Mouse (Mus musculus): ENCODE measurements around the gene Fras1.

Fras1 gene

DNA sequence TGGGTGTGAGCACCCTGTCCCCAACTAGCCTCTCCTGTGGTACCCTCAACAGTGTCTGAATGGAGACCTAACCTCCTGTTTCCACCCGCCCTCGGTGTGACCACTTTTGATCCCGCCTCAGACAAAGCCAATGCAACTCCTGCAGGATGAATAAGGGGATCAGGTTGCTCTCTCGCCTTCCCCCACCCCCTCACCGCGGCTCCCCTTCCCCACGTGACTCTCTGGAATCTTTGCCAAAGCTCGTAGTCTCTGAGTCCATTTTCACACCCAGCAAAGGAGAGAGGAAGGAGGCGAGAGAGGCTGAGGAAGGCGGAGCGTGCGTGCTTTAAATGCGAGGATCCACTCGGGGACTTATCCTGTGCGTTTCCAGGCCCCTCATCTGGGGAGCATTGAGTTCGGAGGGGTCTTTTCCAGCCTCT lies at the start of gene Fras1:
Fras1 (plus strand) TSS at position 389 of the 419 bp plus-strand sequence.
- DNase-seq, result peak; percentile 88

DNA sequence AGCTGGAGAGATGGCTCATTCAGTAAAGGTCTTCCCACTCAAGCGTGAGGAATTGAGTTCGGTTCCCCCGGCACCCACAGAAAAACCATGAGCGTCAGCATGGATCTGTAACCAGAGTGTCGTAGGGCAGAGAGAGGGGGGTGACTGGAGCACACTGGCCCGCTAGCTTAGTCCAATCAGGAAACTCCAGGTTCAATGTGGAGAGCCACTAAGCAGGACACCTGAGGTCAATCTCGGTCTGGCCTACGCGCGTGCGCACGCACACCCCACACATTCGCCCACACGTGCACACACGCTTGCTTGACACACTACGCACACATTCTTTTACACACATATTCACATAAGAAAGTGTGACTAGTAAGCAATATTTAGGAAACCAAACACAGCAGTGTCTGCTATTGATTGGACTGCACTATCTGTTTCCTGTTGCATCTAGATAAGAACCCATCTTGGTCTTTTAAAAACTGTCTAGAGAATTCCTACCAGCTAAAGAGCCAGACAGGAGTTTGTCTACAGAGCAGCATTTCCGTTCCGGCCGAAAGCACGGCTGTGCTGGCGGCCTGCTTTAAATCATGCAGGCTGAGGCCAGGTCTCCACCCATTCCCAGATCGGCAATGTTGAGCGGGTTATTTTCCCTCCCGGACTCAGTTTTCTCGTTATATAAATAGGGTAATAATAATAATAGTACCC lies 42.6 kb upstream of the Fras1 start:
- no peak for DNase-seq

DNA sequence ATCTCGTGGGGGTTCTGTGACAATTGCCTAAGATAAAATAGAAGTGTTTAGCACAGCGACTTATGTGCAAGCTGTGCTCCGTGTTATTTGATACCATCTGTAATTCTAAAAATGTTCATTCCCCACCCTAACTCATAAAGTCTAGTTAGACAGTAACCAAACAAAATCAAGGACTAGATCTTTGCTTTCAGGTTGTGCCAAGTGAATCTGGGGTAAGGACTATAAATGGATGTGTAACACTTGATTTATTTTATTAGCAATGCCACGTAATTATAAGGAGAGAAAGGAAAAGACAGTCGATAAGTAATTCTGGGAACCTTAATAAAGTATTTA lies 42.1 kb upstream of the Fras1 start:
- DNase-seq, result no peak

DNA sequence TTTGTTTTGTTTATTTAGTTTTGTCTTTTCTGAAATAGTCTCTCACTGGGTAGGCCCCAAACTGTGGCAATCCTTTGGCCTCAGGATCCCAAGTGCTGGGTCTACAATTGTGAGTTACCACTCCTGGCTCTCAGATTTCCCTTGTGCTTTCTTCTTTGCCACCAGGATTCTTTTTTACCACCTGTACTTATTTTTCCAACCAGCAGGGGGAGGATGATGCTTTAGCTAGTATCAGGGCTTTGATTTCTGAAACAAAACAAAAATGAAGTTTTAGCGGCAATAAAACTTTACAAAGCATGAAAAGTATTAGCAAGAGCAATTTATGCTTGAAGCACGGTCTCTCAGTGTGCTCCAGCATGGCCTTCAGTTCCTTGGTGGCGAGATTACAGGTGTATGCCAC lies 39.8 kb upstream of the Fras1 start:
- no peak for DNase-seq

DNA sequence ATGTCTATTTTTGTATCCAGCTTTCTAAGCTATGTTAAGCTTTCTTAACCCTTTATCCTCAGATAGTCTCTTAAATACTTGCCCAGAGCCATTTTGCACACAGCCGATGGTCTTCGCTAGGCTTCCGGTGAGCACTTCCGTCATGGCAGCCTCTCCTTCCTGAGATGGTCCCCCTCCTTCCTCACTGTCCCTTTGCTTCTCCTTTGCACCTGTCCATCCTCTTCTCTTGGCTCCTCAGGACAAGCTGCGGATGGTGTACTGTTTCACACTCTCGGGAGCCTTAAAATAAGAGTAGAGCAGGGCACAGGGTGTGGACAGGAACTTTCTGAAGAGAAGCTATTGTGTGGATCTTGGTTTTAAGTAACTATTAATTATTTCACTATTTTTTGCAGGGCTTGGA lies 33.2 kb upstream of the Fras1 start:
- no peak for DNase-seq

DNA sequence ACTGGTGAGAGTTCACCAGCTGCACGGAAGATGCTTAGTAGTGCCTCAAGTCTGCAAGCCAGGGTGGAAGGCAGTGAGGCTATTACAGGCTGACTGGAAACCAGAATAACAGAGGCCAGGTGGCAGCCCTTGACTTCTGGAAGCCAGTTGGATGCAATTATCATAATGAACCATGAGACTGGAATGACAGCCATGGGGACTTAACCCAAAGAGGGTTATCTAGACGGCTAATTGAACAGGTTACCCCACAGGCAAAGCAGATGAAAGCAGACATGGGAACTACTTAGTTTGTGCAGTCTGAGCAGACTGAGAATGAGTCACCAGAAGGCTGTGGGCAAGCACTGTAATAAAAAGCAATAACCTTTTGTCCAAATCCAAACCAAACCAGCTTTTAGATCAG lies 28.8 kb upstream of the Fras1 start:
- no peak for DNase-seq

DNA sequence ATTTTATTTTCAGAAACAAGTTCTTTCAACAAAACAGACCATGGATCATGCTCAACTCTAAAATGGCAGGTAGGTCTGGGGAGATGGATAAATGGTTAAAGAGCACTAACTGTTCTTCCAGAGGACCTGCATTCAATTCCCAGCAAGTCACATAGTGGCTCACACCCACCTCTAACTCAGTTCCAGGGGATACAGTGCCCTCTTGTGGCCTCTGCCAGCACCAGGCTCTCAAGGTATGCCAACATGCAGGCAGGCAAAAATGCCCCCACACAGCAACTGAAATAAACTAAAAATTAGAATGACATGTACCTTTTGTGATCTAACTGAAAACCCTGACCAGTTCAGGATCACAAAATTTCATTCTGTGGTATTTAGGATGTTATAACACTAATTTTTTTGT lies 21.8 kb upstream of the Fras1 start:
- no peak for DNase-seq

DNA sequence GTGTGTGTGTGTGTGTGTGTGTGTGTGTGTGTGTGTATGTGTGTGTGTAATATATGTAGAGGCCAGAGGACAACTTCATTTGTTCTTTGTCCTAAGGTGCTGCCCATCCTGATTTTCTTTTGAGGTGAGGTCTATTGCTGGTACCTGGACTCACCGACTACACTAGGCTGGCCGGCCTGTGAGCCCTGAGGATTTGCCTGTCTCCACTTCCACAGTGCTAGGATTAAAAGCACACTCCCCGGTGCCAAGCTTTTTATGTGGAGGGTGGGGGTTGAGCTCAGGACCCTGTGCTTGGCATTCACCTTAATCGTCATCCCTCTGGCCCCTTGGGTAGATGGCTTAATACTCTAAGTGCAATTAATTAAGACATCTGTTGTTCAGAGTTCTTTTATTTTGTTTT lies 9.8 kb upstream of the Fras1 start:
- peak; percentile 58 for DNase-seq

DNA sequence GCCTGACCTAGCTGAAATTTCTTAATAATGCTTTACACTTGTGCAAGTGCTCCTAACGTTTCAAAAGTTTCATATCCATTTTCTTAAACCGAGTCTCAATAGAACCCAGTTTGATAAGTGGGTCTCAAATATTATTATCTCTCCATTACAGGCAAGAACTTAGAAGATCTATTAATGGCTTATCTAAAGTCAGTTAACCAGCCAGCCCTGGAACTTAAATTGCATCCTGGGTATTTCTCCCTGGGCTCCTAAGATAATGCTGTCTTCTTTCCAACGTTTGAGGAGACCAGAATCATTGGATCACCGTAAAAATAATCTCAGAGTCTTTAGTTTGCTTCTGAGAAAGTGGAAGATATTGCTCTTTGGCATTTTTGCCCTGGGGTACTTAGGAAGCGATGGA lies 8.2 kb upstream of the Fras1 start:
- DNase-seq, result no peak

DNA sequence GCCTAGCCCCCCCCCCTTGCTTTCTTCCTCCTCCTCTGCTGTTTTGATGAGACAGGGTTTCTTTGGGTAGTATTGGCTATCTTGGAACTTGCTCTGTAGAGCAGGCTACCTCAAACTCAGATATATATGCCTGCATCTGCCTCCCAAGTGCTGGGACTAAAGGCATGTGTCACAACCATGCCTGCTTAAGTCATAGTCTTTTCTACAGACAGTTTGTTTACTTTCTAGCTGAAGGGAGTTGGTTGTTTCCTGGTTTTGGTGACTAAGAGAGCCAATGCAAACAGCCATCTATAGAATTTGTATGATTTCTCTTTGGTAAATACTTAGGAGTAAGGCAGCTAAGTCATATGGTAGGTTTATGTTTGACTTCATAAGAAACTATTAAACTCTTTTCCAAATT lies 6.5 kb upstream of the Fras1 start:
- peak; percentile 24 for DNase-seq

DNA sequence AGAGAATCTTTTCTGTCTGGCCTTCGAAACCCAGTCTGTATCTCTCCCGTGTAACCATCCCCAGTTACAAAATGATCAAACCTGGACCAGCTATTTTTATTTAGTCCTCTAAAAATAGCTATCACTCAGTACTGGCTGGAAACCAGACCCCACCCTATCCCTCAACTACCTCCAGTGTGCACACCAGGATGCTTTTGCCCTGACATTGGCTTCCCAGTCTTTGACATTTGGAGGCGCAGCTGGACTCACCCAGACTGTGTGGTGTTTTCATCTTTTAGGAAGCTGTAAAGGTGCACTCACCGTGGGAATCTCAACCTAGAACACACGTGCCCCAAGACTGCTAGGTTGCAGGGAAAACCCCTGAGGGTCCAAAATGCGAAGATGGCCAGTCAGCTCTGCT lies 649 bp upstream of the Fras1 start:
- DNase-seq, result peak; percentile 76

DNA sequence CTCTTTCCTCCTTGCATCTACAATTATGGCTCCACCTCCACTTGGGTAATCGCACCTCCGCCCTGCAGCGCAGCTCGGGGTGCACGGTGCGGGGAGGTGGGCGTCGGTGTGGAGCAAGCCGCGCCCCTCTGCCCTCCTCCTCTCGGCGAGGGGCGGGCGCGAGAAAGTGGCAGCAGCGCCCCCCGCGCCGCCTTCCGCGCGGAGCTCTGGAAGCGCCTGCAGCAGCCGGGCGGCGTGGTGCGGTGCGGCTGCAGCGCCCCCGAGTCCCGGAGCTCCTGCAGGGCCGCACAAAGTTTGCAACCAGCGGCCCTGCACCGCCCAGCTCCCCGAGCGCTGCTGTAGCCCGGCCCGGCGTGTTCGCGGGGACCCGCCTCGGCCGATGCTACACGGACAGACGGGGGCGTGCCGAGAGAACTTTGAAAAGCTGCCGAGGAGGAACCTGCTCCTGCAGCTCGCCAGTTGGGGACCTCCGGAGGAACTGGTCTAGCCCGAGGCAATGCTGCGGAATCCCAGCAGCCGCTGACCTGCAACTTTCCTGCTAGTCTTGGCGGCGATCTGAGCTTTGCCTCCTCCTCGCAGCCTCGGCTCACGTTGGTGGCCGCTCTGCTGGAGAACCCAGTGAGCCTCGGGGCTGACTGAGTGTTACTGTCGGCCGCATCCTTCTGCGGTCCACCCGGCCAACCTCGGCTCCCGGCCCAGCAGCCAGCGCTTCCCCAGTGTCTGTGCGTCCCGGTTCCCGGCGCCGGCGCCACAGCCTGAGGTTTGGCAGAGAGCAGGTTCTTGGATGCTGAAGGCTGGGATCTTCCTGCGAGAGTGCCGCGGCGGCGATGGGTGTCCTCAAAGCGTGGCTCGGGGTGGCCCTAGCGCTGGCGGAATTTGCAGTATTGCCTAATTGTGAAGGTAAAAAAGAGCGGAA lies 489 bp downstream of the Fras1 start:
- DNase-seq, result peak; percentile 89

DNA sequence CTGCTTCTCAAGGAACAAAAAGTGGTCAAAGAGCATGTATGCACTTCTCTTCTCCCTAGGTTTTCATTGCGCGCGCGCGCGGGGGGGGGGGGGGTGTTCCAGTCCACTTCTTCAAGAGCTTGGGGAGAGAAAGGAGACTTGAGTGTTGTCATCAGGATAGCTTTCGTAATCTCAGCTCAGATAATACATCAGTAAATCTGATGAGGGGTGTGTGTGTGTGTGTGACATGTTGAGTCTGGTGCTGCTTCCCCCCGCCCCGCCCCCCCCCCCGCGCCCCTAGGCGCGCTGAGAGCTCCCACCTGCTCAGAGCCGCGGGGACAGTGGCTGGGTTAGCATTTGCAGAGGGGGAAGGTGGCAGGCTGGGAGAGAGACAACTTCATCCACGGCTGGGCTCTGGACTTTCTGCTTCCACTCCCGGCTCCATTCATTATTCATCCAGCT lies 1.7 kb downstream of the Fras1 start:
- DNase-seq, result peak; percentile 6

DNA sequence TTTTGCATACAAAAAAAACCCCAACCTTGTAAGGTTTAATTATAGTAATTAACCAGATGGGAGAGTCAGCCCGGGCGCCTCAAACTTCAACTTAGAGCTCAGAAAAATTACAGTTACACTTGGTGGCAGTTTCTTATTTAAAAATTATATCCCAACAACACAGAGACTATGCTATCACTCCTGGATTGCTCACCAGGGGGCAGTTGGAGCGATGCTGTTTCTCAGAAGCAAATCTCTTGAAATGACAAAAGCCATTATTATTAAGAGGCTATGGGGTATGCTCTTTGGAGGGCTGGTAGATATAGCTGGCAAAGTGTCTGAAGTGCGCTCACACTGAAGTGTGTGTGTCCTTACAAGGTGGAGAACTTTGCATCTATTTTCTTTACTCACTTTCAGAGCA lies 2.5 kb downstream of the Fras1 start:
- DNase-seq, result peak; percentile 14

DNA sequence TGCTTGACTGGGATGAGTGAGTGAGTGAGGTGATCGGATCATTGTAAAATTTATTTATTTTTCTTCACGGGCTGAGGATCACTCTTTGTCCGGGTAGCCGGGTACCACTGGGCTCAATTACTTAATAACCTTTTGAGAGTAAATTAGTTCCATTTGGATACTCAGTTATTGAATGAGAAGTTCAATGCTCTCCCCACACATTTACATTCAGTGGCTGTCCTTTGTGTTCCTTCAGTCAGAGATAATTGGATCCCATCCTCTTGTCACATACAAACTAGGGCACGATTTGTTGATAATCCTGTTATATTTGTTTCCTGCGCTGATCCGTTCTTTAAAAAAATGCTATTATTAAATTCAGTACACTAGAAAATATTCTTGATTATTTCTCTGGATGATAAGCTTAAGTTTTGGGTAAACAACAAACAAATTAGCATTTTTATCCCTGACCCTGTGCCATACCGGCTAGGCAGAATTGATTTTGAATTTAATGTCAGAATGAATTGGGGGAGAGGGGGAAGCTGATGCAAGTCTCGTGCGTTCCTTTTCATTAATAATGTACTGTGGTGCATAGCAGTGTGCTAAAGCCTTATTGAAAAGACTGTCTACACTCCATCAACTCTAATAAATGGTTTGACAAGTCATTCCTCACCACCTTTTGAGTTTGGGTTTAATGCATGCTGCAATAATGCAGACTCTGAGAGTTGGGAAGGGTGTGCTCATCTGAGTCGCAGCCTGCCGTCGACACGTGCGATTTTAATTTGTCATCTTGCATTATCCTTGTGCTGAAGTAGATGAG lies 12.6 kb downstream of the Fras1 start:
- DNase-seq, result peak; percentile 11

DNA sequence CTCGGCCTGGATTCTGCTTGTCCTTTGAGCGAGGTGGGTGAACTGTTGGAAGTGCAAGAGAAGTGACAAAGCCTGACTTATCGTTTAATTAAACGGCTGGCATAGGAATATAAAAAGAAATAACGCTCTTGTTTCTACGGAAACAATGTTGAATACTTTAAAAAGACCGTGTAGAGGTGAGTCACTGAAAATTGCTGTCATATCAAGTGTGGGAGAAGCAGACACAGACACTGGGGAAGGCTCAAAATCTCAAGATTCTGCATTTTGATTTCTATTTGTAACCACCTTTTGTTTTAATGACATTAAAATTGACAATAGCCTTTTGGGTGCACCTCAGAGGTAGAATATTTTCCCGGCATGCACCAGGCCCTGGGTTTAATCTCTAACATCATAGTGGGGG lies 14.6 kb downstream of the Fras1 start:
- DNase-seq, result peak; percentile 10

DNA sequence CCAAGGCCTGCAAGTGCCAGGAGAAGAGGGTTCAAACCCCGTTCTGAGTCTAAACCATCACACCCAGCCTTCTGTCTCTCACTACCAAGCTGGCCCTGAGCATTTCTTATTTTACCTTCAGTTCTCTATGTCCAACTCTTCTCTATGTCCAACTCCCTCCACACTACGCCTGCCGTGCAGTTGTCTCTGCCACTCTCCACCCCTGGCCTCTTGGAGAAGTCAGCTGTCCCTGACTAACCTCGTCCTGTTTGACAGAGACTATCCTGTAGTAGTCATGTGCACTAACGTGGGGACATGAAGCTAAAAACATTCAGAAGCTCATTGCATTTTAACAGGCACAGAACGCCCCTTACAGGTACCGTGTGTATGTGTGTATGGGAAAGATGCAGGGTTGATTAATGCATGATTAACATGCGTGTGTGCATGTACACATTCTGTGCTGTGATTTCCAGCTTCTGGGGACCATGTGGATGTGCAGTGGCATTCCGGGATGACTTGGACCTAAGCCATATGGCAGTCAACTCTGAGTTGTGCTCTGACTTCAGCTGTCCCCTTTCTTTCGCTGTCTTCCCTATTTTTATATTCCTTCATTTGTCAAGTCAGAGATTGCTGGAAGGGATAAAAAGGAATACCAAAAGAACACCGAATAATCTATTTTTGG lies 16.3 kb downstream of the Fras1 start:
- DNase-seq, result peak; percentile 81

DNA sequence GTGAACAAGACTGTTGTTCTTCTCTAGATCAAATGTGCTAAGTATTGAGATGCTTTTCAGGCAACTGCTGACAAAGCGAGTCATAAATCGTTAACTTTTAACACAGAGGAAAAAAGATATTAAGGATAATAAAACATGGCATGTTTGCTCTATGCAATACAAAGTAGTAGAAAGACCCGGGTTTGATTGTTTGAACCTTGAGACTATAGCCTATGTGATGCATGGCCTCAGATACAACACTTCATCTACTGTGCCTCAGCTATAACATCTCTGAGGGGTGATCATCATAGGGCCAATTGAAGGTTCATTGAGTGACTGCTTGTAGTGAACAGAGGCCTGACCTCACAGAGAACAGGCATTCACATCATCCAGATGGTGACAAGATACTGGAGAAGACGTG lies 17.3 kb downstream of the Fras1 start:
- peak; percentile 44 for DNase-seq

DNA sequence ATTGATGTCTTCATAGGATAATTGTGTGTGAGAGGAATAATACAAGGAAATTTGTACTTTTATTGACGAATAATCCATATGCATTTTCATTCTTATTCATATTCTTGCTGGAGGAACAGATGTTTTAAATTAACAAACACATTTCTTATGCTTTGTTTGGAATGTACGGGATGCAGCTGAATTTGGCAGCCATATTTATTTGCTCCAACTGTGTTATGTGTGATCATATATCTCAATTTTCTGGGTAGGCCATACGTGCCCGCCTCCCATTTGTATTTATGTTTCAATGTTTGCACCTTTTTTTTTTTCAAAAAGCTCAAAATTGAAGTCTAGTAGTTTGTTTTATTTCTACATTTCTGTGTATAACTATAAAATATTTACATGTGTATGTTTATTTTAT lies 21.2 kb downstream of the Fras1 start:
- DNase-seq, result peak; percentile 18

DNA sequence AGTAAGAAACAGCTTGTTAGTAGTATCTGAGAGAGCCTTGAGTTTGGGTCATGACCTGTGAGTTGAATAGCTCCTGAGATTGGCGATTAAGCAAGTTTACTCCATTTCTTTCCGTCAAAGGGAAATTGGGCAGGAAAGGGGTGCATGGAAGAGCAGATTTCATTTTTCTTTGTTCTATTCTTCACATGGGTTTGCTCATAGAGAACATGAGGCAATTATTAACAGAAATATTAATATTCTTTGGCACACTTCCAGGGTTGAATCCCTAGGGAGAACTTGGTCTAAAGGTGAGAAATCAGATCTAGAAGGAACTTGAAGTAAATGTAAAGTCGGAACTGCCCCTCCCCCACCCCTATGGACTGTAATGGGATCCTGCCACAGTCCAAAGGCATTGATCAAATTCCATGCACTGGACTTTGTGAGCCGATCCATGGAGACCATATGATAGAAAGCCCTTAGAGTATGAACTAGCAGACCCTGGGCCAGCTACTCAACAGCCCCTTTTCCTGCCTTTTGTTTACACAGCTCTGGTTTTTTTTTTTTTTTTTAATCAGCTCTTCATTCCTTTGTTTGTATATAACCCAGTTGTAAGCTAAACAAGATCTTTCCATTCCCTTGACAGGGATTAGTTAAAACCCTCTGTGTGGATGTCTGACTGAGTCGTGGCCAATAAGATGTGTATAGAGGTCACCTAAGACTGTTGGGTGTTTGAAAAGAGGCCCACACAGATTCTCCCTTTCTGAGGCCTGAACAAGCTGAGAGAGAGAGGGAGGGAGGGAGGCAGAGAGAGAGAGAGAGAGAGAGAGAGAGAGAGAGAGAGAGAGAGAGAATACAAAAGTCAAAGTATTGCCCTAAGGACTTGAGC lies 22.3 kb downstream of the Fras1 start:
- peak; percentile 27 for DNase-seq

DNA sequence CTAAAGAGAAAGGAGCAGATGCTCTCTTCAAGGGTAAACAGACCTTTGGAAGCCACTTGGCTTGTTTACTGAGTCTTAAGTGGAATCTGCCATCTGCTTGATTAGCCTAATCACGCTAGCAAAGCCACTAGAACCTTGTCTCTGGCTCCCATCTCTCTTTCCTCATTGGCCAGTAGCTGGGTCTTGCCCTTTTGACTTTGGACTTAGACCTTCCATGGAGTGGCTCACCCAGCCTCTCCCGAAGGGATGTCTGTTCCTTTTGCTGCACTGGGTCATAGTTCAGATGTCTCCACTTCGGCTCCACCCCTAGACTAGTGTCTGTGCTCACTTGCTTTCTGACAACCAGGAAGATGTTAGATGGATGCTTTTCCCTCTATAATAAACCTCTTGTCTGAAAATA lies 28.8 kb downstream of the Fras1 start:
- peak; percentile 59 for DNase-seq

All from heart, adult 11 months (tissue).